Mouse (Mus musculus) small intestine, adult 2 months (tissue): ENCODE data around the gene Eml1.

Experiments
- CTCF ChIP-seq: fragments of 200-500 bp; IDR thresholded peaks from 2 replicates; pipeline ENCODE4 v1.5.1; 2012; ENCODE audit warnings: low read depth, mild to moderate bottlenecking, control low read depth, inconsistent platforms, low read length, moderate library complexity, mixed read lengths; ENCODE audit not compliant: insufficient replicate concordance, insufficient read length; ENCODE audit errors: extremely low read depth
- POLR2A ChIP-seq: fragments of 200-500 bp; IDR thresholded peaks from 2 replicates; pipeline ENCODE4 v1.6.1; 2012; ENCODE audit warnings: low read depth, mild to moderate bottlenecking, control low read depth, inconsistent platforms, low read length, moderate library complexity

DNA sequence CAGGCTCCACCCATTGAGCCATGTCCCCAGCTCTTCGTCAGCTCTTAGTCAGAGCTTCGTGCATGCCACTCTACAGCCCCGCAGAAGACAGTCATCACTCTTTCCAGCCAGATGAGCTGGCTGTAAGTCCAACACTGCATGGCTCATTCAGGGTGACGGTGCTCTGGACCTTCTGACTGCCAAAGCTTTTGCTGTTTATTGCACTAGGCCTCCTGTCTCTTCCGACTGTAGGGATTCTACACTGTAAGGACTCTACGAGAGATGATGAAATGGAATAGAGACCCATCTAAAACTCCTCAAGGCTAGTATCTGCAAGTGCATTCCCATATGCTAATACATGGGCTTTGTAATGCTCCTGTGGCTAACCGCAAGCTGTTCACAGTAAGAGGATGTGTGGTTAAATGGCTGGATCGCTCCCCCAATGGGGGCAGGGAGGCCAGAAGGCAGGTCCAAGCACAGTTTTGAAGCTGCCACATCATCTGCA is 82.8 kb downstream of the Eml1 start:
- no peak for TF ChIP-seq CTCF
- no peak for TF ChIP-seq POLR2A
